Mouse (Mus musculus) liver, adult 2 months (tissue): Measurements from ENCODE around the gene Rrp7a.

ENCODE experiments used
- CTCF ChIP-seq: fragments of 200-500 bp; IDR thresholded peaks from 2 replicates; pipeline ENCODE4 v1.5.1; 2011; ENCODE audit warnings: low read depth, low read length, control low read depth
- POLR2A ChIP-seq: fragments of 200-500 bp; IDR thresholded peaks from 2 replicates; pipeline ENCODE4 v1.6.1; 2011; ENCODE audit warnings: low read length, control low read depth; ENCODE audit not compliant: insufficient read depth; ENCODE audit errors: extremely low read depth

- TF ChIP-seq POLR2A = no peak
- no peak for TF ChIP-seq CTCF
Measured at GRCm38 (mm10) chr15:83114106-83114505, 8.5 kb downstream of the Rrp7a start.
